Mouse (Mus musculus): Measurements from ENCODE around the gene Ilkap. TPM values are rescaled to one million over a fixed set of nuclear protein-coding genes. Genes with fewer than 3 reads are reported as not detected.

Ilkap gene
- polyA plus RNA-seq, 1 experiment from 2014 or later, result 147 TPM

- peaks cover 52% of the 10 kb centered on the region for H3K36me3 ChIP-seq
- peaks cover 28% of the 10 kb centered on the region for H3K27me3 ChIP-seq
- ATAC-seq (ENCODE audit: low FRiP score), result no peak
- no peak overlapping the region for H3K9ac ChIP-seq
- no peak overlapping the region for H3K4me2 ChIP-seq (replicated peaks)
- peaks cover 3% of the 10 kb centered on the region; the same call in 1 of the 2 replicates for H3K9me3 ChIP-seq (replicated peaks)
- H3K4me1 ChIP-seq, result peaks cover 11% of the 10 kb centered on the region
- WGBS, result 72% methylated on average over 4 of the region's 4 CpGs
- H3K4me3 ChIP-seq, result no peak overlapping the region
- no peak overlapping the region for H3K27ac ChIP-seq
Observed at GRCm38 (mm10) chr1:91369408-91369807, 29.2 kb downstream of the Ilkap start.

GRCm38 (mm10) chr1:91367295-91367694 is 31.3 kb downstream of the Ilkap start:
- no peak for ATAC-seq (ENCODE audit: low FRiP score)
- Histone ChIP-seq H3K27ac (no peak overlapping the region), H3K4me1 (peaks cover 11% of the 10 kb centered on the region), H3K9me3 (replicated peaks) (peaks cover 15% of the 10 kb centered on the region; the same call in 1 of the 2 replicates), H3K27me3 (peaks cover 28% of the 10 kb centered on the region), H3K36me3 (peaks cover 31% of the 10 kb centered on the region), H3K4me2 (replicated peaks) (no peak overlapping the region), H3K9ac (no peak overlapping the region), H3K4me3 (no peak overlapping the region)
- WGBS, result 97% methylated on average over 3 of the region's 3 CpGs

- peak within 1 kb of the TSS; percentile 54 for H3K9ac ChIP-seq
- WGBS, result under 1% methylated on average over 68 of the region's 68 CpGs
- peak within 1 kb of the TSS; percentile 36 for H3K4me3 ChIP-seq
- H3K27ac ChIP-seq, result no peak within 1 kb of the TSS
- peak within 1 kb of the TSS; percentile 73 for H3K4me2 ChIP-seq (replicated peaks)
- H3K9me3 ChIP-seq (replicated peaks), result peaks cover 16% of the 10 kb centered on the region; the same call in 1 of the 2 replicates
- peaks cover 28% of the 10 kb centered on the region for H3K27me3 ChIP-seq
- 0 out of 2 replicates have a peak, but pooled peaks have one; percentile 35 for ATAC-seq (ENCODE audit: low FRiP score)
- H3K4me1 ChIP-seq, result peaks cover 11% of the 10 kb centered on the region
- H3K36me3 ChIP-seq, result peaks cover 23% of the 10 kb centered on the region
Observed at GRCm38 (mm10) chr1:91366215-91367108, 32.2 kb downstream of the Ilkap start, which contains the start of gene Erfe. TSS of gene Erfe (plus strand) at chr1:91366430.

GRCm38 (mm10) chr1:91365816-91366214 is 32.8 kb downstream of the Ilkap start:
- Histone ChIP-seq H3K9me3 (replicated peaks) (peaks cover 16% of the 10 kb centered on the region; the same call in 1 of the 2 replicates), H3K27ac (no peak overlapping the region), H3K36me3 (peaks cover 16% of the 10 kb centered on the region; the same call in 1 of the 2 replicates), H3K4me1 (peaks cover 11% of the 10 kb centered on the region), H3K4me2 (replicated peaks) (peak overlapping the region; percentile 73), H3K9ac (0 out of 2 replicates have a peak overlapping the region, but pooled peaks have one; percentile 54), H3K4me3 (peak overlapping the region; percentile 36), H3K27me3 (peaks cover 28% of the 10 kb centered on the region)
- WGBS, result 28% methylated on average over 8 of the region's 8 CpGs
- ATAC-seq (ENCODE audit: low FRiP score), result 0 out of 2 replicates have a peak, but pooled peaks have one; percentile 2

- peaks cover 28% of the 10 kb centered on the region for H3K27me3 ChIP-seq
- H3K36me3 ChIP-seq, result peaks cover 9% of the 10 kb centered on the region; the same call in 1 of the 2 replicates
- no peak overlapping the region for H3K4me3 ChIP-seq
- H3K9ac ChIP-seq, result no peak overlapping the region
- no peak overlapping the region for H3K27ac ChIP-seq
- H3K4me2 ChIP-seq (replicated peaks), result no peak overlapping the region
- peaks cover 11% of the 10 kb centered on the region for H3K4me1 ChIP-seq
- peaks cover 16% of the 10 kb centered on the region; the same call in 1 of the 2 replicates for H3K9me3 ChIP-seq (replicated peaks)
- 87% methylated on average over 16 of the region's 16 CpGs for WGBS
- no peak for ATAC-seq (ENCODE audit: low FRiP score)
Observed at GRCm38 (mm10) chr1:91364822-91365644, 33.6 kb downstream of the Ilkap start.

GRCm38 (mm10) chr1:91362113-91362512 is 36.5 kb downstream of the Ilkap start:
- no peak overlapping the region for H3K4me2 ChIP-seq (replicated peaks)
- peaks cover 16% of the 10 kb centered on the region for H3K27me3 ChIP-seq
- H3K4me3 ChIP-seq, result no peak overlapping the region
- H3K4me1 ChIP-seq, result peaks cover 9% of the 10 kb centered on the region
- WGBS, result 82% methylated on average over 5 of the region's 5 CpGs
- no peak overlapping the region for H3K9ac ChIP-seq
- no peaks in the 10 kb centered on the region for H3K36me3 ChIP-seq
- H3K9me3 ChIP-seq (replicated peaks), result peaks cover 16% of the 10 kb centered on the region; the same call in 1 of the 2 replicates
- no peak overlapping the region for H3K27ac ChIP-seq
- ATAC-seq (ENCODE audit: low FRiP score), result no peak

GRCm38 (mm10) chr1:91356105-91356504 is 42.5 kb downstream of the Ilkap start:
- H3K4me1 ChIP-seq, result no peaks in the 10 kb centered on the region
- 87% methylated on average over 11 of the region's 11 CpGs for WGBS

GRCm38 (mm10) chr1:91352277-91352676 is 46.3 kb downstream of the Ilkap start:
- Histone ChIP-seq H3K9me3 (replicated peaks) (no peaks in the 10 kb centered on the region), H3K4me2 (replicated peaks) (no peak overlapping the region), H3K27ac (no peak overlapping the region), H3K9ac (no peak overlapping the region), H3K27me3 (no peaks in the 10 kb centered on the region), H3K4me3 (no peak overlapping the region), H3K4me1 (no peaks in the 10 kb centered on the region), H3K36me3 (no peaks in the 10 kb centered on the region)
- no peak for ATAC-seq (ENCODE audit: low FRiP score)
- 81% methylated on average over 2 of the region's 2 CpGs for WGBS

More at GRCm38 (mm10) chr1:91356105-91356504, 42.5 kb downstream of the Ilkap start:
- Histone ChIP-seq H3K4me2 (replicated peaks) (no peak overlapping the region), H3K9me3 (replicated peaks) (no peaks in the 10 kb centered on the region), H3K4me3 (no peak overlapping the region), H3K27me3 (no peaks in the 10 kb centered on the region), H3K9ac (no peak overlapping the region), H3K27ac (no peak overlapping the region), H3K36me3 (no peaks in the 10 kb centered on the region)
- ATAC-seq (ENCODE audit: low FRiP score), result no peak

GRCm38 (mm10) chr1:91351249-91351648 is 47.4 kb downstream of the Ilkap start:
- Histone ChIP-seq H3K4me3 (no peak overlapping the region), H3K4me1 (no peaks in the 10 kb centered on the region), H3K9ac (no peak overlapping the region), H3K4me2 (replicated peaks) (no peak overlapping the region), H3K9me3 (replicated peaks) (no peaks in the 10 kb centered on the region), H3K36me3 (no peaks in the 10 kb centered on the region), H3K27me3 (peaks cover 5% of the 10 kb centered on the region), H3K27ac (no peak overlapping the region)
- 77% methylated on average over 3 of the region's 3 CpGs for WGBS
- ATAC-seq (ENCODE audit: low FRiP score), result no peak

- no peak within 1 kb of the TSS for H3K27ac ChIP-seq
- no peak within 1 kb of the TSS for H3K9ac ChIP-seq
- H3K27me3 ChIP-seq, result peaks cover 10% of the 10 kb centered on the region
- 73% methylated on average over 4 of the region's 4 CpGs for WGBS
- ATAC-seq (ENCODE audit: low FRiP score), result no peak
- no peak within 1 kb of the TSS for H3K4me2 ChIP-seq (replicated peaks)
- no peaks in the 10 kb centered on the region for H3K36me3 ChIP-seq
- H3K4me1 ChIP-seq, result no peaks in the 10 kb centered on the region
- no peak within 1 kb of the TSS for H3K4me3 ChIP-seq
- H3K9me3 ChIP-seq (replicated peaks), result no peaks in the 10 kb centered on the region
Observed at GRCm38 (mm10) chr1:91350841-91351240, 47.8 kb downstream of the Ilkap start, which contains the start of gene Klhl30. TSS of gene Klhl30 (plus strand) at chr1:91351016.

GRCm38 (mm10) chr1:91346892-91347291 is 51.7 kb downstream of the Ilkap start:
- Histone ChIP-seq H3K9ac (no peak overlapping the region), H3K9me3 (replicated peaks) (no peaks in the 10 kb centered on the region), H3K4me1 (peaks cover 14% of the 10 kb centered on the region), H3K36me3 (no peaks in the 10 kb centered on the region), H3K4me3 (no peak overlapping the region), H3K4me2 (replicated peaks) (no peak overlapping the region), H3K27ac (no peak overlapping the region), H3K27me3 (peaks cover 49% of the 10 kb centered on the region)
- peak; percentile 61 for ATAC-seq (ENCODE audit: low FRiP score)
- WGBS, result 38% methylated on average over 3 of the region's 3 CpGs

Data from hindbrain, embryonic 12.5 days (tissue).